In genomic region chr9:107629411-107629730, GRCm38 (mm10) we compare ENCODE assay signal across 8 mouse cellular contexts. TPM values are rescaled to one million over a fixed set of nuclear protein-coding genes. Genes with fewer than 3 reads are reported as not detected.
DNase-seq lines count a peak whose midpoint lies in the region; ATAC-seq and TF ChIP-seq lines count a peak whose summit lies in the region.

No protein-coding gene starts in this region.

- no peak for TF ChIP-seq CTCF in G1E (IDR thresholded peaks at IDR 0.05; ENCODE audit: low read depth, low read length)

- no peak for DNase-seq in heart, postnatal 25 days (ENCODE audit: low spot score)
- no peak for DNase-seq in G1E (ENCODE audit: low spot score)
- no peak for DNase-seq in hindbrain, embryonic 14.5 days (ENCODE audit: low spot score)
- DNase-seq in left cerebral cortex, adult 9 months (ENCODE audit: low spot score in 2 of 2): no peak
- DNase-seq in Muller cell, postnatal 12 days (ENCODE audit: inconsistent ontology term): no peak

- H3K4me1 ChIP-seq in heart, embryonic 13.5 days: peaks cover 87% of the 10 kb centered on the region
- peaks cover 97% of the 10 kb centered on the region for H3K4me1 ChIP-seq in G1E (ENCODE audit: insufficient read depth, low read depth, low read length)
- peaks cover 73% of the 10 kb centered on the region for H3K4me1 ChIP-seq in hindbrain, embryonic 14.5 days (replicated peaks; ENCODE audit: control insufficient read depth, insufficient read depth, low read length)
- peaks cover 92% of the 10 kb centered on the region for H3K4me1 ChIP-seq in midbrain, embryonic 12.5 days

- H3K36me3 ChIP-seq in heart, embryonic 13.5 days: peaks cover 48% of the 10 kb centered on the region
- peaks cover 90% of the 10 kb centered on the region for H3K36me3 ChIP-seq in G1E (replicated peaks)
- H3K36me3 ChIP-seq in hindbrain, embryonic 14.5 days (replicated peaks; ENCODE audit: control insufficient read depth, insufficient read depth): peaks cover 9% of the 10 kb centered on the region; the same call in 1 of the 2 replicates
- peaks cover 15% of the 10 kb centered on the region; the same call in 1 of the 2 replicates for H3K36me3 ChIP-seq in midbrain, embryonic 12.5 days

- no peak overlapping the region for H3K4me3 ChIP-seq in heart, embryonic 13.5 days
- H3K4me3 ChIP-seq in G1E (ENCODE audit: low read depth, low read length): peak overlapping the region; percentile 67
- H3K4me3 ChIP-seq in hindbrain, embryonic 14.5 days (replicated peaks; ENCODE audit: low read length): 0 out of 2 replicates have a peak overlapping the region, but pooled peaks have one; percentile 3
- peak overlapping the region; percentile 6; the same call in 1 of the 2 replicates for H3K4me3 ChIP-seq in midbrain, embryonic 12.5 days

- WGBS in heart, embryonic 13.5 days: 47% methylated on average over 4 of the region's 4 CpGs
- 28% methylated on average over 4 of the region's 4 CpGs for WGBS in hindbrain, embryonic 14.5 days
- WGBS in midbrain, embryonic 12.5 days: 21% methylated on average over 4 of the region's 4 CpGs

- H3K27ac ChIP-seq in heart, embryonic 13.5 days (replicated peaks): peak overlapping the region; percentile 84
- H3K27ac ChIP-seq in hindbrain, embryonic 14.5 days: peak overlapping the region; percentile 93
- peak overlapping the region; percentile 99 for H3K27ac ChIP-seq in midbrain, embryonic 12.5 days (replicated peaks)

- no peaks in the 10 kb centered on the region for H3K27me3 ChIP-seq in heart, embryonic 13.5 days (replicated peaks)
- H3K27me3 ChIP-seq in G1E (ENCODE audit: insufficient read depth, low read length): no peaks in the 10 kb centered on the region
- H3K27me3 ChIP-seq in hindbrain, embryonic 14.5 days (ENCODE audit: control insufficient read depth, insufficient read depth, low read length): no peaks in the 10 kb centered on the region
- no peaks in the 10 kb centered on the region for H3K27me3 ChIP-seq in midbrain, embryonic 12.5 days

- peak overlapping the region; percentile 95 for H3K9ac ChIP-seq in heart, embryonic 13.5 days
- peak overlapping the region; percentile 35 for H3K9ac ChIP-seq in hindbrain, embryonic 14.5 days
- H3K9ac ChIP-seq in midbrain, embryonic 12.5 days (replicated peaks): peak overlapping the region; percentile 62

- intact Hi-C loops in heart, postnatal 25 days (cut with DNase I): loop anchor here (5.0 kb wide), 1 partner anchor 62 kb away; the partner anchor contains the start of gene Hyal2

- H3K4me2 ChIP-seq in heart, embryonic 13.5 days: peak overlapping the region; percentile 46
- peak overlapping the region; percentile 98 for H3K4me2 ChIP-seq in hindbrain, embryonic 14.5 days (replicated peaks)
- peak overlapping the region; percentile 95 for H3K4me2 ChIP-seq in midbrain, embryonic 12.5 days (replicated peaks)

- no peaks in the 10 kb centered on the region for H3K9me3 ChIP-seq in heart, embryonic 13.5 days
- H3K9me3 ChIP-seq in G1E (replicated peaks): no peaks in the 10 kb centered on the region
- H3K9me3 ChIP-seq in hindbrain, embryonic 14.5 days (ENCODE audit: control insufficient read depth, low read length): no peaks in the 10 kb centered on the region
- H3K9me3 ChIP-seq in midbrain, embryonic 12.5 days: no peaks in the 10 kb centered on the region

- ATAC-seq in heart, embryonic 13.5 days (ENCODE audit: extremely low read depth, insufficient number of reproducible peaks, low FRiP score, low TSS enrichment): no peak
- ATAC-seq in G1E (ENCODE audit: extremely low read depth, insufficient number of reproducible peaks, low FRiP score, poor library complexity, severe bottlenecking): no peak
- ATAC-seq in hindbrain, embryonic 14.5 days (ENCODE audit: low FRiP score): no peak
- no peak for ATAC-seq in midbrain, embryonic 12.5 days (ENCODE audit: low FRiP score, low read depth)
- no peak for ATAC-seq in megakaryocyte-erythroid progenitor cell, adult 5-6 weeks (replicated peaks; ENCODE audit: low FRiP score, low TSS enrichment, poor library complexity, severe bottlenecking)

RNA-seq across cellular contexts. Expression of gene Gnai2, which starts 5.8 kb away (rescaled TPM):
- polyA plus RNA-seq in heart, embryonic 13.5 days (2015; fragmentation: Nextera tagmentation; extraction: Ambion mirVana): 387 and 392 TPM in 2 replicates
- total RNA-seq in heart, postnatal 25 days (2021): 100 to 1,000 TPM; 241 to 257 TPM
- total RNA-seq in G1E (2014; fragmentation: Nextera tagmentation): 337 and 375 TPM in 2 replicates
- total RNA-seq in G1E (2017): 232 TPM in 2 replicates
- polyA plus RNA-seq in G1E (2012): 657 and 787 TPM in 2 replicates
- 282 and 291 TPM in 2 replicates for polyA plus RNA-seq in hindbrain, embryonic 14.5 days (2014; fragmentation: Nextera tagmentation; extraction: Ambion mirVana)
- 635 and 641 TPM in 2 replicates for polyA plus RNA-seq in midbrain, embryonic 12.5 days (2016; fragmentation: Nextera tagmentation; extraction: Ambion mirVana)
- total RNA-seq in megakaryocyte-erythroid progenitor cell, adult 5-6 weeks (2014; fragmentation: Nextera tagmentation): 204 and 225 TPM in 2 replicates
- 215 and 228 TPM in 2 replicates for total RNA-seq in megakaryocyte-erythroid progenitor cell, adult 5-6 weeks (2017)

RNA-seq across cellular contexts. Expression of gene Sema3b, which starts 20.3 kb away (rescaled TPM):
- 9.9 and 11.8 TPM in 2 replicates for polyA plus RNA-seq in heart, embryonic 13.5 days (2015; fragmentation: Nextera tagmentation; extraction: Ambion mirVana)
- total RNA-seq in heart, postnatal 25 days (2021): 10 to 100 TPM; 15.0 to 17.8 TPM
- total RNA-seq in G1E (2014; fragmentation: Nextera tagmentation) (not detected in 2 replicates), G1E (2017) (0.27 TPM in 1 of 2 replicates, not detected in the other)
- not detected in 2 replicates for polyA plus RNA-seq in G1E (2012)
- polyA plus RNA-seq in hindbrain, embryonic 14.5 days (2014; fragmentation: Nextera tagmentation; extraction: Ambion mirVana): 4.2 and 4.5 TPM in 2 replicates
- polyA plus RNA-seq in midbrain, embryonic 12.5 days (2016; fragmentation: Nextera tagmentation; extraction: Ambion mirVana): 3.2 TPM in 2 replicates
- total RNA-seq in megakaryocyte-erythroid progenitor cell, adult 5-6 weeks (2014; fragmentation: Nextera tagmentation): 0.50 TPM in 1 of 2 replicates, not detected in the other
- total RNA-seq in megakaryocyte-erythroid progenitor cell, adult 5-6 weeks (2017): not detected in 2 replicates

RNA-seq across cellular contexts. Expression of gene Slc38a3, which starts 40.0 kb away (rescaled TPM):
- 2.8 and 2.9 TPM in 2 replicates for polyA plus RNA-seq in heart, embryonic 13.5 days (2015; fragmentation: Nextera tagmentation; extraction: Ambion mirVana)
- total RNA-seq in heart, postnatal 25 days (2021): 10 to 100 TPM; 62.0 to 69.7 TPM
- total RNA-seq in G1E (2014; fragmentation: Nextera tagmentation) (not detected in 2 replicates), G1E (2017) (0.11 and 0.12 TPM in 2 replicates)
- polyA plus RNA-seq in G1E (2012): not detected in 2 replicates
- 48.3 and 48.5 TPM in 2 replicates for polyA plus RNA-seq in hindbrain, embryonic 14.5 days (2014; fragmentation: Nextera tagmentation; extraction: Ambion mirVana)
- polyA plus RNA-seq in midbrain, embryonic 12.5 days (2016; fragmentation: Nextera tagmentation; extraction: Ambion mirVana): 13.9 and 14.8 TPM in 2 replicates
- not detected in 2 replicates for total RNA-seq in megakaryocyte-erythroid progenitor cell, adult 5-6 weeks (2014; fragmentation: Nextera tagmentation)
- not detected in 2 replicates for total RNA-seq in megakaryocyte-erythroid progenitor cell, adult 5-6 weeks (2017)

RNA-seq across cellular contexts. Expression of gene Ifrd2, which starts 41.9 kb away (rescaled TPM):
- 35.7 and 41.3 TPM in 2 replicates for polyA plus RNA-seq in heart, embryonic 13.5 days (2015; fragmentation: Nextera tagmentation; extraction: Ambion mirVana)
- 10 to 100 TPM; 44.6 to 45.8 TPM for total RNA-seq in heart, postnatal 25 days (2021)
- total RNA-seq in G1E (2014; fragmentation: Nextera tagmentation): 178 and 183 TPM in 2 replicates
- 76.0 and 76.7 TPM in 2 replicates for total RNA-seq in G1E (2017)
- polyA plus RNA-seq in G1E (2012): 153 and 156 TPM in 2 replicates
- 11.2 and 16.5 TPM in 2 replicates for polyA plus RNA-seq in hindbrain, embryonic 14.5 days (2014; fragmentation: Nextera tagmentation; extraction: Ambion mirVana)
- polyA plus RNA-seq in midbrain, embryonic 12.5 days (2016; fragmentation: Nextera tagmentation; extraction: Ambion mirVana): 20.1 and 21.1 TPM in 2 replicates
- 226 and 251 TPM in 2 replicates for total RNA-seq in megakaryocyte-erythroid progenitor cell, adult 5-6 weeks (2014; fragmentation: Nextera tagmentation)
- 103 and 192 TPM in 2 replicates for total RNA-seq in megakaryocyte-erythroid progenitor cell, adult 5-6 weeks (2017)

RNA-seq across cellular contexts. Expression of gene Hyal3, which starts 48.8 kb away (rescaled TPM):
- 0.48 and 0.68 TPM in 2 replicates for polyA plus RNA-seq in heart, embryonic 13.5 days (2015; fragmentation: Nextera tagmentation; extraction: Ambion mirVana)
- under 1 TPM; 0.45 to 0.62 TPM for total RNA-seq in heart, postnatal 25 days (2021)
- total RNA-seq in G1E (2014; fragmentation: Nextera tagmentation) (4.6 and 7.7 TPM in 2 replicates), G1E (2017) (1.1 and 1.4 TPM in 2 replicates)
- polyA plus RNA-seq in G1E (2012): 0.29 and 0.53 TPM in 2 replicates
- 0.96 and 1.2 TPM in 2 replicates for polyA plus RNA-seq in hindbrain, embryonic 14.5 days (2014; fragmentation: Nextera tagmentation; extraction: Ambion mirVana)
- polyA plus RNA-seq in midbrain, embryonic 12.5 days (2016; fragmentation: Nextera tagmentation; extraction: Ambion mirVana): 0.41 and 1.1 TPM in 2 replicates
- total RNA-seq in megakaryocyte-erythroid progenitor cell, adult 5-6 weeks (2014; fragmentation: Nextera tagmentation): 5.1 and 9.4 TPM in 2 replicates
- 0.61 and 3.3 TPM in 2 replicates for total RNA-seq in megakaryocyte-erythroid progenitor cell, adult 5-6 weeks (2017)

Comparison
In these comparisons a context has a peak if more than half of its experiments do, and no peak if none do; other contexts are left out.
1. H3K4me2 ChIP-seq: peak in every context shown above with its lines; median percentile 98 in hindbrain, embryonic 14.5 days; 95 in midbrain, embryonic 12.5 days; 46 in heart, embryonic 13.5 days.
2. H3K9ac ChIP-seq: peak in every context shown above with its lines; median percentile 95 in heart, embryonic 13.5 days; 62 in midbrain, embryonic 12.5 days; 35 in hindbrain, embryonic 14.5 days.